Mouse (Mus musculus): Measurements from ENCODE around the gene B4gat1. TPM values are rescaled to one million over a fixed set of nuclear protein-coding genes. Genes with fewer than 3 reads are reported as not detected.

Gene B4gat1
- polyA plus RNA-seq, 1 experiment, result 13.6 TPM

- no peak for DNase-seq (ENCODE audit: low read depth, low spot score)
- 24% methylated on average over 6 of the region's 6 CpGs for WGBS
These were observed 17.6 kb downstream of the B4gat1 start for GRCm38 (mm10) chr19:5056251-5056650.

GRCm38 (mm10) chr19:5057876-5058775 is 19.5 kb downstream of the B4gat1 start:
- WGBS, result 30% methylated on average over 16 of the region's 16 CpGs
- no peak for DNase-seq (ENCODE audit: low read depth, low spot score)

GRCm38 (mm10) chr19:5058801-5059771 is 20.5 kb downstream of the B4gat1 start:
- WGBS, result 15% methylated on average over 10 of the region's 10 CpGs
- no peak for DNase-seq (ENCODE audit: low read depth, low spot score)

GRCm38 (mm10) chr19:5060365-5061330 is 22.0 kb downstream of the B4gat1 start:
- WGBS, result 46% methylated on average over 5 of the region's 5 CpGs
- DNase-seq (ENCODE audit: low read depth, low spot score), result no peak

DNA sequence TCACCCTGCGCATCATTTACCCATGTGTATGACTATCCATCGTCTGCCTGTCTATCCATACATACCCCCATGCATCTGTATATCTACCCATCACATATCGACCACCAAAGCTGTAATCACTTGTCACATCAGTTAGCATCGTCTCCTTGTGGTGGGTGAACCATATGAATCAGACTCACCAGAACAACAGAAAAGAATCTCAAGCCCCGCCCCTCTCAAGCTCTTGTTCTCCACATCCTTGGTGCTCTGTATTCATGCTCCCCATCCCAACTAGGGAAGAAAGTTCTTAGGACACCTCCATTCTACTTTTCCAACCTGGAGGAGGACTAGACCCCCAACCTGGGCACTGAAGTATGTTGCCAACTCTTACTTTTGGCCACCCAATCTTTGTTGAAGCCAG is 23.4 kb downstream of the B4gat1 start:
- no peak for DNase-seq (ENCODE audit: low read depth, low spot score)
- WGBS, result 79% methylated on average over 5 of the region's 5 CpGs

- 53% methylated on average over 6 of the region's 6 CpGs for WGBS
- DNase-seq (ENCODE audit: low read depth, low spot score), result no peak
These were observed 23.8 kb downstream of the B4gat1 start for GRCm38 (mm10) chr19:5062446-5062845.

DNA sequence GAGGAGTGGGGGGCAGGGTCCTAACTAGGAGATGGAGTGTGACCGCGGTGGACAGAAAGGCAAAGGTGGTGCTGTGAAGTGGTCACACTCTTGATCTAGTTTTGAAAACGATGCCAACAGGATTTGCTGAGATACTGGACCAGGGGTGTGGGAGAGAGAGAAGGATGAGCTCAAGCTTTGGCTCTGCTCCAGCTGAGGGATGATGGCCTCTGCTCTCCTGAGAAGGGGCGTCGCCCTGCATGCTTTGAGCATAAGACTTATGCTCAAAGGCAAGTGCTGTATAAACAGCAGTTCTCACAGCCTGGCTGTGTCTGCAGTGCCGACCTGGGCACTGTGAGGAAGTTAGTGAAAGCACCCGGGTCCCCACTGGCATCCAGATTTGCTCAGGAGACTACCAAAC is 26.5 kb downstream of the B4gat1 start:
- no peak for DNase-seq (ENCODE audit: low read depth, low spot score)
- 22% methylated on average over 7 of the region's 7 CpGs for whole genome bisulfite sequencing

DNA sequence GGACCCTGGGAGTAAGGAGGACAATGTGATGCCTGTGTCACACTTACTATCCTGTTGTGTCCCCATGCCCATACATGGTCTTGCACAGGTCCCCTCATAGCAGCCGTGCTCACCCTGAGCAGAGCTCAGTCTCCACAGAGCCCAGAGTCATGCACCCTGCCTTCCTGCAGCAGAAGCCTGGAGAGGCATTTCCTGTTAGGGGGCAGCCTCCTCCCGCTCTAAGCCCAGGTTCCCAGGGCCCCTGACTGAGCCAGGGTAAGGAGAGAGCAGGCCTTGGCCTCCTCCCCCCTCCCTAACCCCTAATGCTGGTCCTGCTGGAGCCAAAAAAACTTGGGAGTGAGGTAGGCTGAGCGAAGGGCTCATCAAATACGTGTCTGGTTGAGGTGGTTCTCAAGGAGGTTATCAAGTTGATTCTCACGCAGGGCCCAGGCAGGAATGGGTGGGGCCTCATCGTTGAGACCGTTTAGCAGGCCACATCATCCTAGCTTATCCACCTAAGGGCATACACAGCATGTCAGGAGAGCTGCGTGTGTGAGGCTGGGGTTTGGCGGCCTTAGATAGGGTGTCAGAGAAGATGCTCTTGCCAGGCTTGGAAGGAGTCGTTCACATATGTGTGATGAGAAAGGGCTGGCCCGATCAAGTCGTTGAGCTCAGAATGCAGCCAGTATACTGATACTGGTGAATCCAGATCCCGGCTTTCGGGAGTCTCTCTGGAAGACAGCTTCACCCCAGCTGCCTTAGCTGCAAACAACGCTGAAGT is 28.6 kb downstream of the B4gat1 start:
- WGBS, result 10% methylated on average over 15 of the region's 15 CpGs
- DNase-seq (ENCODE audit: low read depth, low spot score), result no peak

DNA sequence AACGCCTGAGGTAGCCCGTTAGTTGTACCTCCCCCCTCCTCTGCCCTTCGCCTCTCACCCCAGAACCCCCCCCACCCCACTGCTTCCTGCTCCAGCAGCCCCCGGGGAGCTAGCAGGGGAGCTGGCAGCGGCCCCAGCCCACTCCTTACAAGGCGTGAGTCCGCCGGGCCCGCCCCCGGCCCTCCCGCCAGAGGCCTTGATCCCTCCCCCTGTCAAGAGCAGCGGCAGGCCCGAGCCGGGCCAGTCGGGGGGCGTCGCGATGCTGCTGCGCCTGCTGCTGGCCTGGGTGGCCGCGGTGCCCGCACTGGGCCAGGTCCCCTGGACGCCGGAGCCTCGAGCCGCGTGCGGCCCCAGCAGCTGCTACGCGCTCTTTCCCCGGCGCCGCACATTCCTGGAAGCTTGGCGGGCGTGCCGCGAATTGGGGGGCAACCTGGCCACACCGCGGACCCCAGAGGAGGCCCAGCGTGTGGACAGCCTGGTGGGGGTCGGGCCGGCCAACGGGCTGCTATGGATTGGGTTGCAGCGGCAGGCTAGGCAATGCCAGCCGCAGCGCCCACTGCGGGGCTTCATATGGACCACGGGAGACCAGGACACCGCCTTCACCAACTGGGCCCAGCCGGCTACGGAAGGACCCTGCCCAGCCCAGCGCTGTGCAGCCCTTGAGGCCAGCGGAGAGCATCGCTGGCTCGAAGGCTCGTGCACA is 29.4 kb downstream of the B4gat1 start, which contains the start of gene Cd248:
Gene Cd248, plus strand, starts transcription at position 212 of the 703 bp plus-strand sequence.
- DNase-seq (ENCODE audit: low read depth, low spot score), result no peak
- 3% methylated on average over 55 of the region's 56 CpGs for WGBS

GRCm38 (mm10) chr19:5068570-5069234 is 30.1 kb downstream of the B4gat1 start:
- no peak for DNase-seq (ENCODE audit: low read depth, low spot score)
- WGBS, result 32% methylated on average over 21 of the region's 21 CpGs

- DNase-seq (ENCODE audit: low read depth, low spot score), result no peak
- 71% methylated on average over 5 of the region's 5 CpGs for WGBS
These were observed 30.9 kb downstream of the B4gat1 start for GRCm38 (mm10) chr19:5069486-5069885.

DNA sequence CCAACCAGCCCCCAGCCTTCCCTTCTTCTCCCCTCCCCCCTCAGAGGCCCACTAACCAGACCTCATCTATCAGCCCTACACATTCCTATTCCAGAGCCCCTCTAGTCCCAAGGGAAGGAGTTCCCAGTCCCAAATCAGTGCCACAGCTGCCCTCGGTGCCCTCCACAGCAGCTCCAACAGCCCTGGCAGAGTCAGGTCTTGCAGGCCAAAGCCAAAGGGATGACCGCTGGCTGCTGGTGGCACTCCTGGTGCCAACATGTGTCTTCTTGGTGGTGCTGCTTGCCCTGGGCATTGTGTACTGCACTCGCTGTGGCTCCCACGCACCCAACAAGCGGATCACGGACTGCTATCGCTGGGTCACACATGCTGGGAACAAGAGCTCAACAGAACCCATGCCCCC is 31.4 kb downstream of the B4gat1 start:
- no peak for DNase-seq (ENCODE audit: low read depth, low spot score)
- 82% methylated on average over 7 of the region's 7 CpGs for WGBS

DNA sequence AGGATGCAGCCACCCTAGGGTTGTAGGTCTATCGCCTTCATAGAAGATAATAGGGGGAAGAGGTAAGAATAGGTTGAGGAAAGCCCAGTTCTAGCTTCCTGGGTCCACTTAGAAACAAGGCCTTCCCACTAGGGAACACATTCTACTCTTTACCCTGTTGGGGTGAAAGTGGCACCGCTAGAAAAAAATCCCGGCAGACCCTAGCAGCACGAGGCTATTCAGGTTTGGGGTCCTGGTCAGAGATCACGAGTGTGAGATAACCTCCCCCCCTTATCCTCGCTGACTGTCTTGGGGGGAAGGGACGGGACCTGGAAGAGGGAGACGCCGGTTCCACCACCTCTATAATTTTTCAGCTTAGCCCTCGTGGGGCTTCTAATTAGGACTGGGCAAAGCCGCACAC is 32.5 kb downstream of the B4gat1 start:
- 31% methylated on average over 11 of the region's 11 CpGs for WGBS
- no peak for DNase-seq (ENCODE audit: low read depth, low spot score)

- DNase-seq (ENCODE audit: low read depth, low spot score), result no peak
- 4% methylated on average over 40 of the region's 40 CpGs for WGBS
These were observed 33.1 kb downstream of the B4gat1 start for GRCm38 (mm10) chr19:5071545-5072369.

GRCm38 (mm10) chr19:5072389-5073019 is 33.9 kb downstream of the B4gat1 start:
- WGBS, result 3% methylated on average over 20 of the region's 20 CpGs
- DNase-seq (ENCODE audit: low read depth, low spot score), result no peak

DNA sequence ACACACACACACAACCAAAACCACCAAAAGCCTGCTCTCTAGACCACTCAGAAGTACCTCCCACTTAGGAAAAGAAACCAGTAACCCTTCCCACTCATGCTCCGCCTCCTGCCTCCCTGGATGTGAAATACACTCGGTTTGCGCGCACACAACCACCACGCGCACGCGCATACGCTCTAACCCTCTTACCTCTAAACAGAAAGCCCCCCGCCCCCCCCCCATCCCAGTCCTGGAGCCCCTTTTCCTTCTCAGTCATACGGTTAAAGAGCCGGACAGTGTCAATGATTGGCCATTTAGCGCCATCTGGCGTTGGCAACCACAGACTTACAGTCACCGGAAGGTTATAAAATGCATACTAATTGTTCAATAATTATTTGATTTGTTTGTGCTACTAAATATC is 34.4 kb downstream of the B4gat1 start:
- no peak for DNase-seq (ENCODE audit: low read depth, low spot score)
- WGBS, result 3% methylated on average over 15 of the region's 15 CpGs
